Mouse (Mus musculus) B cell, adult (primary cell): ENCODE measurements around the gene Gm4070. TPM values are rescaled to one million over a fixed set of nuclear protein-coding genes. Genes with fewer than 3 reads are reported as not detected.

Source experiments
- total RNA-seq: library from RNA; stranded (reverse); gene quantifications from 4 replicates; pipeline ENCODE4 v1.2.4, GENCODE M21; 2023; ENCODE audit not compliant: inconsistent age

The Gm4070 gene
- 64.0 to 114 TPM (median 84.2 TPM) in 4 replicates for total RNA-seq

GRCm38 (mm10) chr7:105953812-105954211 is at the start of gene Gm4070:
Gm4070 (minus strand) TSS chr7:105953967.

Other genes starting within 250 kb of the Gm4070 start
- gene Ilk, start 217.4 kb downstream of the Gm4070 start, total RNA-seq = 72.8 to 88.4 TPM (median 77.2 TPM) in 4 replicates
- 22.9 to 29.9 TPM (median 23.8 TPM) in 4 replicates for gene Rrp8, start 216.6 kb downstream of the Gm4070 start, total RNA-seq
- 181 to 207 TPM (median 199 TPM) in 4 replicates for gene Taf10, start 209.6 kb downstream of the Gm4070 start, total RNA-seq
- gene Tpp1, start 201.7 kb downstream of the Gm4070 start, total RNA-seq = 73.2 to 75.2 TPM (median 74.8 TPM) in 4 replicates
- gene Dchs1, start 166.3 kb downstream of the Gm4070 start, total RNA-seq = 0.09 to 0.77 TPM in 2 of 4 replicates, not detected in the others
- 49.2 to 69.7 TPM (median 52.5 TPM) in 4 replicates for gene Mrpl17, start 142.9 kb downstream of the Gm4070 start, total RNA-seq